Mouse (Mus musculus) lung, postnatal 0 days (tissue): ENCODE data around the gene Taar1.

ENCODE experiments used
- CTCF ChIP-seq: IDR thresholded peaks from 2 replicates; pipeline ENCODE4 v1.5.1; 2016; ENCODE audit warnings: antibody characterized with exemption, mild to moderate bottlenecking
- EP300 ChIP-seq: IDR thresholded peaks from 2 replicates; pipeline ENCODE4 v1.6.1; 2016; ENCODE audit warnings: antibody characterized with exemption, mild to moderate bottlenecking, control low read depth

DNA sequence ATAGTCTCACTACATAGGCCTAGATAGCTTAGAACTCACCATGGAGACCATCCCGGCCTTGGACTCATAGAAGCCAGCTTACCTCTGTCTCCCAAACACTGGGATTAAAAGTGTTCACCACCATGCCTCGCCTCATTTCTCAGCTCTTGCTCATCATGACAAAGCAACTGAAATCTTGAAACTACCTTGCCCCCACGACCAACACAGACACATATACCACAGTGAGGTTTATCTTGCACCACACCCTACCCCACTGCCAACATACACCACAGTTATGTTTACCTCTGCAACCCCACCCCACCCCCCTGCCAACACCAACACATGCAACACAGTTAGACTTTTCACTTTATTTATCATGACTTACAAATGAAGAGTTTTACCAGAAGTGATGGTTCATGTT, 34.1 kb upstream of the Taar1 start:
- TF ChIP-seq CTCF (no peak), EP300 (no peak)
